Mouse (Mus musculus) C2C12 (cell line): ENCODE data around the gene Ppargc1a.

Source experiments
- CEBPB ChIP-seq: IDR thresholded peaks from one replicate; pipeline ENCODE4 v1.6.1; 2011; ENCODE audit warnings: low read depth, mild to moderate bottlenecking, control low read depth, moderate library complexity
- CTCF ChIP-seq: IDR thresholded peaks from one replicate; pipeline ENCODE4 v1.5.1; 2011; ENCODE audit not compliant: control insufficient read depth, insufficient read depth, insufficient read length
- FOSL1 ChIP-seq: IDR thresholded peaks from one replicate; pipeline ENCODE4 v1.8.0; 2011; ENCODE audit warnings: mild to moderate bottlenecking, low read length; ENCODE audit not compliant: poor library complexity, insufficient read depth, severe bottlenecking
- MAX ChIP-seq: IDR thresholded peaks from one replicate; pipeline ENCODE4 v1.6.1; 2011; ENCODE audit warnings: mild to moderate bottlenecking, control low read depth
- MYOD1 ChIP-seq: IDR thresholded peaks from one replicate; pipeline ENCODE4 v1.6.1; 2011; ENCODE audit warnings: low read depth; ENCODE audit not compliant: control insufficient read depth, insufficient read length
- MYOG ChIP-seq: IDR thresholded peaks from one replicate; pipeline ENCODE4 v1.6.1; 2011; ENCODE audit not compliant: control insufficient read depth, insufficient read length; ENCODE audit errors: extremely low read depth
- USF1 ChIP-seq: IDR thresholded peaks from one replicate; pipeline ENCODE4 v1.6.1; 2011; ENCODE audit warnings: low read depth, mild to moderate bottlenecking, control low read depth, moderate library complexity

DNA sequence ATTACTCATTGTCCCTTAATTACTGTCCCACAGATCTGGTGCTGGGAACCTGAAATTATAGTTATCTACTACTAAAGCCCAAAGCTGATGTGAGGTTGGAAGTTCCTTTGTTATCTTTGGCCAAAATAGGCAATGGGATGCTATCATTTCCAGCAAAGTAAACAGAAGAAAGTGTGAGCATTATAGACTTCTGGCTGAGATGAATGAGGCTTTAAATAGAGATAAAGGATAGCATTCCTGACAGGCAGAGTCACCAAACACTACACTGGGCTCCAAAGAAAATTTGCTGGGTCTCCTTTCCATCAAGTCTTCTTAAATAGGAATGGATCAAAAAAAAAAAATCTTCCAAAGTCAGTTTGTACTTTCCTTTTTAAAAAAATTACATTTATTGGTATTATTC is 87.7 kb downstream of the Ppargc1a start:
- TF ChIP-seq CTCF: no peak
- no peak for TF ChIP-seq MAX
- TF ChIP-seq CEBPB: no peak
- no peak for TF ChIP-seq USF1
- TF ChIP-seq MYOD1: no peak
- no peak for TF ChIP-seq FOSL1
- TF ChIP-seq MYOG: no peak
